Mouse (Mus musculus): ENCODE results near the gene Stk40.

- TF ChIP-seq EP300 (optimal IDR thresholded peaks at IDR 0.05) (peak; percentile 38), CTCF (IDR thresholded peaks at IDR 0.05; ENCODE audit: low read depth) (peak; percentile 83)
Measured at GRCm38 (mm10) chr4:126103590-126104068, at the start of gene Stk40.

Measured in stomach, postnatal 0 days (tissue).